Mouse (Mus musculus) stomach, postnatal 0 days (tissue): ENCODE measurements around the gene Pold4. TPM values are rescaled to one million over a fixed set of nuclear protein-coding genes. Genes with fewer than 3 reads are reported as not detected.
"Not testable (repeated sequence)": the region's sequence is repeated elsewhere in the genome, so short reads cannot be mapped to it uniquely, and the experiment has no call there.

Source experiments
- ATAC-seq: fragments of 200-750 bp; cut with Nextera tagmentation; 2 replicates; pipeline ENCODE4 v1.8.0; 2017; ENCODE audit not compliant: low FRiP score, low TSS enrichment
- DNase-seq: peaks from one replicate; pipeline ENCODE4 v3.0.0-alpha.2; 2016; ENCODE audit warnings: low spot score
- H3K27ac ChIP-seq: fragments of 300-500 bp; sonication (generic); replicated peaks from 2 replicates; pipeline ENCODE4 v1.5.1; 2014; ENCODE audit warnings: mild to moderate bottlenecking, control low read depth
- H3K27me3 ChIP-seq: fragments of 300-500 bp; sonication (generic); 2 replicates; pipeline ENCODE4 v1.6.1; 2014; ENCODE audit warnings: low read length; ENCODE audit not compliant: control insufficient read depth, insufficient read depth
- H3K36me3 ChIP-seq: fragments of 300-500 bp; sonication (generic); 2 replicates; pipeline ENCODE4 v1.6.1; 2014; ENCODE audit warnings: low read length, mixed read lengths; ENCODE audit not compliant: control insufficient read depth, insufficient read depth
- H3K4me1 ChIP-seq: fragments of 300-500 bp; sonication (generic); replicated peaks from 2 replicates; pipeline ENCODE4 v1.6.1; 2014; ENCODE audit warnings: antibody characterized with exemption; ENCODE audit not compliant: control insufficient read depth, insufficient read depth
- H3K4me2 ChIP-seq: fragments of 300-500 bp; sonication (generic); replicated peaks from 2 replicates; pipeline ENCODE4 v1.6.1; 2014; ENCODE audit warnings: low read depth, mild to moderate bottlenecking, control low read depth, moderate library complexity
- H3K4me3 ChIP-seq: fragments of 300-500 bp; sonication (generic); 2 replicates; pipeline ENCODE4 v1.5.1; 2014; ENCODE audit warnings: low read depth, low read length, control low read depth
- H3K9ac ChIP-seq: fragments of 300-500 bp; sonication (generic); 2 replicates; pipeline ENCODE4 v1.6.1; 2014; ENCODE audit warnings: mild to moderate bottlenecking, low read length, control low read depth, mixed read lengths
- H3K9me3 ChIP-seq: fragments of 300-500 bp; sonication (generic); 2 replicates; pipeline ENCODE4 v1.6.1; 2016; ENCODE audit warnings: low read length; ENCODE audit not compliant: control insufficient read depth
- CTCF ChIP-seq: IDR thresholded peaks from 2 replicates; pipeline ENCODE4 v1.5.1; 2016; ENCODE audit warnings: antibody characterized with exemption, low read depth, mild to moderate bottlenecking, moderate library complexity
- EP300 ChIP-seq: optimal IDR thresholded peaks from 2 replicates; pipeline ENCODE3; 2016; ENCODE audit warnings: antibody characterized with exemption
- WGBS: fragments of 180-500 bp; shearing (Covaris S2); extraction: QIAGEN DNeasy Blood & Tissue Kit; methylation state at CpG from one replicate; pipeline ENCODE4 v1.1.7; 2014; 5-methylcytosine and 5-hydroxymethylcytosine counted together
- polyA plus RNA-seq: library from polyadenylated mRNA; unstranded; fragments of >200 nt; fragmentation: Nextera tagmentation; extraction: Ambion mirVana; gene quantifications from 2 replicates; pipeline ENCODE4 v1.2.1, GENCODE M21; 2015

Gene Pold4
- polyA plus RNA-seq, 1 experiment from 2014 or later, result 42.8 TPM

DNA sequence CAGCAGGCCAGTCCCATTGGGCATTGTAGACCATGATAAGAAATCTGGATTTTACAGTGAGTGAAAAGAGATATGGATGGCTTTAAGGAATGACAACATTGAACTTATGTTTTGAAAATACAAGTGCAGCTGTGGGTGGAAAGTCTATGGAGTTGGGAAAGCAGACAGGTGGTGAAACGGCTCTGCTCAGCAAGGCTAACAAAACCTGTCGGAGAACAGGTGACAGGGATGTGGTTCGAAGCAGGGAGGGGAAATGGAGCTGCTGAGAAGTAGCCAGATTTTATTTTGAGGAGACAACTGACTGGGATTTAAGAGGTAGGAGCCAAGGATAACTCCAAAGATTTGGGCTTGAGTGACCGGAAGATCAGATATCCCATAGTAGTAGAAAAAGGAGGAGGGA is 2.8 kb downstream of the Pold4 start:
- H3K9me3 ChIP-seq, result no peaks in the 10 kb centered on the region
- peaks cover 3% of the 10 kb centered on the region; the same call in 1 of the 2 replicates for H3K4me1 ChIP-seq
- no peak overlapping the region for H3K4me3 ChIP-seq
- H3K9ac ChIP-seq, result no peak overlapping the region
- no peak for ATAC-seq
- no peak for DNase-seq
- H3K4me2 ChIP-seq, result no peak overlapping the region
- WGBS, result 66% methylated on average over 4 of the region's 4 CpGs
- TF ChIP-seq CTCF (no peak), EP300 (no peak)
- no peaks in the 10 kb centered on the region for H3K36me3 ChIP-seq
- H3K27me3 ChIP-seq, result no peaks in the 10 kb centered on the region
- no peak overlapping the region for H3K27ac ChIP-seq

DNA sequence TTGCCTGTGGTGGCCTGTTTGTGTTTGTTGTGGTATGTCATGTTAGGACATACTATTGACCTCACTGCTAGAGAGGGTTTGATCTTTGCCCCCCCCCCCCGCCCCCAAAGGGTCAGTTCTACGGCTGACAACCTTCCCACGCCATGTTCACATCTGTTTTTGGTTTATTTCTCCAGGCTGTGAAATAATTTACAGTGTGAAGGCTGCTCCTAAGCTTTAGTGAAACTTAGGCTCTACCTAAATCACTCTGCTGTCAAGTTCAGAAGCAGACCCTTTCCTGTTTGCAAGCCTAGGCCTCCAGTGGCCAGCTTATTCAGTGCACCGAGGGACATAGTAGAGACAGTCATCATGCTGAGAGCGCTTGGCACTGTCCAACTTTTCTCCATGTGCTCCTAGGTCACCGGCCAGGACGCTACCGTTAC is 8.6 kb downstream of the Pold4 start:
- H3K9me3 ChIP-seq, result no peaks in the 10 kb centered on the region
- H3K36me3 ChIP-seq, result no peaks in the 10 kb centered on the region
- H3K27ac ChIP-seq, result no peak overlapping the region
- H3K27me3 ChIP-seq, result no peaks in the 10 kb centered on the region
- DNase-seq (no peak), ATAC-seq (no peak)
- H3K4me2 ChIP-seq, result no peak overlapping the region
- WGBS, result 50% methylated on average over 8 of the region's 8 CpGs
- no peak for TF ChIP-seq EP300
- no peak for TF ChIP-seq CTCF
- no peak overlapping the region for H3K9ac ChIP-seq
- no peaks in the 10 kb centered on the region for H3K4me1 ChIP-seq
- no peak overlapping the region for H3K4me3 ChIP-seq

GRCm38 (mm10) chr19:4242416-4242815 is 10.7 kb downstream of the Pold4 start:
- H3K36me3 ChIP-seq, result no peaks in the 10 kb centered on the region
- TF ChIP-seq EP300 (no peak), CTCF (peak; percentile 40; the same call in 1 of the 2 replicates)
- no peaks in the 10 kb centered on the region for H3K9me3 ChIP-seq
- WGBS, result 57% methylated on average over 3 of the region's 3 CpGs
- DNase-seq (no peak), ATAC-seq (no peak)
- no peaks in the 10 kb centered on the region for H3K4me1 ChIP-seq
- H3K27me3 ChIP-seq, result no peaks in the 10 kb centered on the region
- no peak overlapping the region for H3K27ac ChIP-seq
- no peak overlapping the region for H3K9ac ChIP-seq
- H3K4me3 ChIP-seq, result no peak overlapping the region
- H3K4me2 ChIP-seq, result no peak overlapping the region

DNA sequence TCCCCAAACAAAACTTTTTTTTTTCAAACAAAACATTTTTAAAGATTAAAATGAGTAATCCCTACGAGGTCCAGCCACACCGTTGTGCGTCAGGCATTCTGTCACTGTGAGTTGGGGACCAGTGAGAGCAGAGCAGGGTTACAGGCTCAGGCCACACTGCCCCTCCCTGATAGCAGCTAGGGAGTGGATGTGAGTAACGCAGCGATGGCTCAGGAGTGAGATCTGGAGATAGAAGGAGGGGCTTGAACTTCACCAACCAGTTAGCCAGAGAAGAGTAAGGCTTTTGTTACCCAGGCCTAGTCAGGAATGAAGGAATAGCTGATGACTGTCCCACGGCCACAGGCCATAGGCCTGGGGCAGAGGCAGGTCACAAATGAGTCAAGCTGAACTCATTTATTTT is 13.1 kb downstream of the Pold4 start:
- 73% methylated on average over 6 of the region's 6 CpGs for WGBS
- no peaks in the 10 kb centered on the region for H3K4me1 ChIP-seq
- H3K9ac ChIP-seq, result no peak overlapping the region
- no peak overlapping the region for H3K4me3 ChIP-seq
- no peaks in the 10 kb centered on the region for H3K9me3 ChIP-seq
- H3K4me2 ChIP-seq, result no peak overlapping the region
- ATAC-seq (peak; percentile 88), DNase-seq (no peak)
- H3K27me3 ChIP-seq, result no peaks in the 10 kb centered on the region
- TF ChIP-seq EP300 (no peak), CTCF (no peak)
- no peak overlapping the region for H3K27ac ChIP-seq
- no peaks in the 10 kb centered on the region for H3K36me3 ChIP-seq

DNA sequence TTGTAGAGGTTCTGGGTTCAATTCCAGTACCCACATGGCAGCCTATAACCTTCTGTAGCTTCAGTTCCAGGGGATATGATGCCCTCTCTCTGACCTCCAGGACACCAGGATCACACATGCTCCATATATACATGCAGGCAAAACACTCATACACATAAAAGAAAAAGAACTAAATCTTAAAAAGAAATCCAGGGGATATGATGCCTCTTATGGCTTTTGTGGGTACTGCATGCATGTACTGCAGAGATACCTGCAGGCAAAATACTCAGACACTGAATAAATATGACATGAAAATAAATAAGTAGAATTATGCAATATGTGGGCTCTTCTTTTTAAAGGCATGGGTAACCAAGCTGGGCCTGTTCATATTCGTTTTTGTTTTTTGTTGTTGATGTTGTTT is 15.3 kb downstream of the Pold4 start:
- Histone ChIP-seq H3K4me1 (no peaks in the 10 kb centered on the region), H3K36me3 (no peaks in the 10 kb centered on the region), H3K27ac (no peak overlapping the region), H3K9me3 (no peaks in the 10 kb centered on the region), H3K27me3 (no peaks in the 10 kb centered on the region), H3K4me3 (no peak overlapping the region), H3K4me2 (no peak overlapping the region), H3K9ac (no peak overlapping the region)
- TF ChIP-seq CTCF (peak; percentile 52), EP300 (no peak)
- ATAC-seq (no peak), DNase-seq (no peak)
- 49% methylated on average over 1 of the region's 1 CpGs for WGBS

DNA sequence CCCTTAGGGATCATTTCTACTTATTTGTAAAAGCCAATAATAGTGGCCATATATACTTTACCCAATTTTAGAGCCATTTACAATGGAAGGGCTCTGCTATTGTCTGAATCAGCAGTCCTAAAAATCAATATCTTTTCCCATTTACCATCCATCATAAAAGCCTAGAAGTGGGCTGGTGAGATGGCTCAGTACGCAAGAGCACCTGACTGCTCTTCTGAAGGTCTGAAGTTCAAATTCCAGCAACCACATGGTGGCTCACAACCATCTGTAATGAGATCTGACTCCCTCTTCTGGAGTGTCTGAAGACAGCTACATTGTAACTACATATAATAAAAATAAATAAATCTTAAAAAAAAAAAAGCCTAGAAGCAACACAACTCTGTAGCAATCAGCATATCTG is 17.0 kb downstream of the Pold4 start:
- H3K4me3 ChIP-seq, H3K36me3 ChIP-seq, H3K9me3 ChIP-seq, H3K27ac ChIP-seq, H3K4me2 ChIP-seq, ATAC-seq, DNase-seq, H3K27me3 ChIP-seq, H3K4me1 ChIP-seq, H3K9ac ChIP-seq: not testable (repeated sequence)
- 56% methylated on average over 1 of the region's 1 CpGs for WGBS
